Mouse (Mus musculus): ENCODE results near the gene Ankrd22. TPM values are rescaled to one million over a fixed set of nuclear protein-coding genes. Genes with fewer than 3 reads are reported as not detected.

The Ankrd22 gene
- polyA plus RNA-seq, 1 experiment from 2014 or later = 0.16 TPM

DNA sequence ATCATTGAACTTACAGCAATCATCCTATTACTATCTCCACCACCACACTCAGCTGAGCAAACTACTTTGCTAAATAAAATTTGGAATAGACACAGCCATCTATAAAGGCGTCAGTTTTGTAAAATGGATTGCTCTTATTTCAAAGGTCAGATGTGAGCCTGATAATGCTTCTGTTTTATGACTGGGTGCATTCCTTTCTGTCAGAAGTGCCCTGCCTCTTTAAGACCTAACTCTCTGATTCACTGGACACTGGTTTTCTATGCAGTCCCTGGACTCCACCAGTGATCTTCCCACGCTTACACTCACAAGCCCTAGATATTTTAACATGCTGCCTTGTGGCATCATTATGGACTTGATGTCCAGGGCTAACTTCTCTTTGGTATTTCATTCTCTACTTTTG is 87.7 kb downstream of the Ankrd22 start:
- Histone ChIP-seq H3K9me3 (replicated peaks) (no peaks in the 10 kb centered on the region), H3K27ac (no peak overlapping the region), H3K4me2 (no peak overlapping the region), H3K9ac (no peak overlapping the region), H3K4me3 (replicated peaks) (no peak overlapping the region), H3K27me3 (no peaks in the 10 kb centered on the region), H3K36me3 (no peaks in the 10 kb centered on the region), H3K4me1 (replicated peaks) (no peaks in the 10 kb centered on the region)
- 57% methylated on average over 2 of the region's 2 CpGs for WGBS (ENCODE audit: insufficient replicate concordance)
- DNase-seq (no peak), ATAC-seq (ENCODE audit: low read depth) (no peak)

DNA sequence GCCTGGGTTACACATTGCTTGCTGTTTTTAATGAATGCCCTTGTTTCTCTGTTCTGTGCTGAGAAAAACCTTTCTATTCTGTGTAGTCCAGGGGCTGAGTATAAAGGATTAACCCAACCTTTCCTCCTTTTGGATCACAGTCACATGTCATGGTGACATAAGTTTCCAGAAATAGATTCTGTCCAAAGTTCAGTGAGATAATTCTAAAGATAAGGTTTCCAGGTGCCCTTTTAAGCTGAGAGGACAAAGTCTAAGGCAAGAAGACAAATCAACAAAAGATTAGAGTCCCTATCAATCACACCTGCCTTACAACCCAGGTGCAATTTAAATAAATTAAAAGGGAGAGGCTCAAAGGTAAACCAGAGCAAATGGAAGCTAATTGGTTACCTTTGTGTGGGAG is 91.6 kb downstream of the Ankrd22 start:
- ATAC-seq (ENCODE audit: low read depth) (no peak), DNase-seq (no peak)

More for the DNA sequence above, 91.6 kb downstream of the Ankrd22 start:
- Histone ChIP-seq H3K27ac (no peak overlapping the region), H3K4me1 (replicated peaks) (no peaks in the 10 kb centered on the region), H3K4me2 (no peak overlapping the region), H3K9ac (no peak overlapping the region), H3K36me3 (no peaks in the 10 kb centered on the region), H3K9me3 (replicated peaks) (no peaks in the 10 kb centered on the region), H3K4me3 (replicated peaks) (no peak overlapping the region), H3K27me3 (no peaks in the 10 kb centered on the region)

Other genes starting within 250 kb of the Ankrd22 start
- not detected in 2 replicates for gene Lipf, start 204.9 kb downstream of the Ankrd22 start, polyA plus RNA-seq (2015; fragmentation: Nextera tagmentation; extraction: Ambion mirVana)
- gene Lipk, start 157.8 kb downstream of the Ankrd22 start, polyA plus RNA-seq (2015; fragmentation: Nextera tagmentation; extraction: Ambion mirVana) = not detected in 2 replicates
- gene Lipn, start 98.7 kb downstream of the Ankrd22 start, polyA plus RNA-seq (2015; fragmentation: Nextera tagmentation; extraction: Ambion mirVana) = not detected in 2 replicates
- gene Lipm, start 65.1 kb downstream of the Ankrd22 start, polyA plus RNA-seq (2015; fragmentation: Nextera tagmentation; extraction: Ambion mirVana) = not detected in 2 replicates
- 3.2 and 3.3 TPM in 2 replicates for gene Stambpl1, start 26.2 kb upstream of the Ankrd22 start, polyA plus RNA-seq (2015; fragmentation: Nextera tagmentation; extraction: Ambion mirVana)
- gene Acta2, start 89.5 kb upstream of the Ankrd22 start, polyA plus RNA-seq (2015; fragmentation: Nextera tagmentation; extraction: Ambion mirVana) = 23.9 and 24.4 TPM in 2 replicates
- 1.9 and 2.7 TPM in 2 replicates for gene Fas, start 124.6 kb upstream of the Ankrd22 start, polyA plus RNA-seq (2015; fragmentation: Nextera tagmentation; extraction: Ambion mirVana)